Mouse (Mus musculus): ENCODE results near the gene Ugt1a9.

DNA sequence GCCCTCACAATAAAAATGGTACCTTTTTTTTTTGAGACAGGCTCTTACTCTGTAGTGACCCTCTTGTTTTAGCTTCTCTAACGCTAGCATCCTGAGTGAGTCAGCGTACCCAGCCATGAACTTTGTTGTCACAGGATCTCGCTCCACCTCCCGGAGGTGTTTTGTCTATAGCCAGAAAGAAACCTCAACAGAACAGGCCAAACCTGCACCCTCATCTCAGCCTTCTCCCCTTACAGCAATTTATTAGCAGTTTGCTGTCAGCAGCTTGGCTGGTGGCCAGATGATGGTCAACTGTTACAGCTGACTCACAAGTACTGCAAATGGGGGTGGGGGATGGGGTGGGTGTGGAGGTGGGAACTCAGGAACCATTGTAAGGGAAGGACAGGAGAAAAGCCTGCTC is 191.7 kb downstream of the Ugt1a9 start:
- TF ChIP-seq MYC (IDR thresholded peaks at IDR 0.05; ENCODE audit: low read depth, low read length) (no peak), ZKSCAN1 (IDR thresholded peaks at IDR 0.05; ENCODE audit: borderline replicate concordance, low read depth, low read length) (no peak), RCOR1 (conservative IDR thresholded peaks at IDR 0.05; ENCODE audit: low read depth, low read length) (no peak), USF1 (IDR thresholded peaks at IDR 0.05; ENCODE audit: low read depth, low read length) (no peak), EP300 (IDR thresholded peaks at IDR 0.05; ENCODE audit: low read length) (no peak)

Data from CH12.LX (cell line).